Mouse (Mus musculus) lung, postnatal 36 days (tissue): ENCODE data around the gene Ankrd55.

ENCODE experiments used
- DNase-seq: peaks from one replicate; pipeline ENCODE4 v3.0.0; 2022; ENCODE audit warnings: mixed read lengths

Gene Ankrd55

DNA sequence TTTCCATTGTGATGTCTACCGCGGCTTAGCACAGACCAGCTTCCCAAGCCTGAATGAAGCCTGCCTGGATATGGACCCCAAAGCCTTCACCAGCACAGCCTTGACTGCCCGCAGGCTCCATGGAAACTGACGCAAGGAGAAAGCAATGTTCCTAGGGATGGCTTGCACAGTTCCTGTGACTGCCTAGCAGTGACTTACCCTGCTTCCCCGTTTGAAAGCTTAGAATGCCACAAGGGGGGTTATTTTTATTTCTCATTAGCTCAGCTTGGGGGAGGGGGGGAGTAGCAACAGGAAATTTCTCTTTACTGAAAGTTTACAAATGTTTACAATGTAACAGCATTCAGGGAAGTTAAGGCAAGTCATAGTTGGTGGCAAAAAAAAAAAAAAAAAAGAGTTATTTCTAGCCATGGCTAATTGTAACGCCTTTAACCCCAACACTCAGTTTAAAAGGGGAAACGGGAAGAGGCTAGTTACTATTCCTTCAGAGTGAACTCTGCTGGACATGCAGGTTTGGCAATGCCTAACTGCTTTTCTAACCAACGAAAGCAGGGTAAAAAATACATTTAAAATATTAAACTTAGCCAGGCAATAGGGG, 56.1 kb downstream of the Ankrd55 start:
- DNase-seq: peak; percentile 41

DNA sequence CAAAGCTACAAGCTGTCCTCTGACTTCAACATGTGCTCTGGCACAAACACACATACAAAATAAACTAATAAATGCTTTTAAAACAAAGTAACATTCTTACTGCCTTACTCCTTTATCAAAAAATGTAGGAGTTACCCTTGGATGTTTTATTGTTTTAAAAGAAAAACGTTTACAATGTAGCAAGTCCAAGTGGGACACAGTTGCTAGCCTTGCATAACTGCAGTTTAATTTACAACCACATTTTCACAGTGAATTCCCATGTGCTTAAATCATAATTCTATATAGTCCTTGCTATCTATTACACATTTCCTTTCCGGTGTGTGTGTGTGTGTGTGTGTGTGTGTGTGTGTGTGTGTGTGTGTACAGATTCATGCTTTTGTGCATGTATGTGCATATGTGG, 57.3 kb downstream of the Ankrd55 start:
- DNase-seq: no peak

- no peak for DNase-seq
Measured at GRCm38 (mm10) chr13:112346031-112346430, 57.8 kb downstream of the Ankrd55 start.

DNA sequence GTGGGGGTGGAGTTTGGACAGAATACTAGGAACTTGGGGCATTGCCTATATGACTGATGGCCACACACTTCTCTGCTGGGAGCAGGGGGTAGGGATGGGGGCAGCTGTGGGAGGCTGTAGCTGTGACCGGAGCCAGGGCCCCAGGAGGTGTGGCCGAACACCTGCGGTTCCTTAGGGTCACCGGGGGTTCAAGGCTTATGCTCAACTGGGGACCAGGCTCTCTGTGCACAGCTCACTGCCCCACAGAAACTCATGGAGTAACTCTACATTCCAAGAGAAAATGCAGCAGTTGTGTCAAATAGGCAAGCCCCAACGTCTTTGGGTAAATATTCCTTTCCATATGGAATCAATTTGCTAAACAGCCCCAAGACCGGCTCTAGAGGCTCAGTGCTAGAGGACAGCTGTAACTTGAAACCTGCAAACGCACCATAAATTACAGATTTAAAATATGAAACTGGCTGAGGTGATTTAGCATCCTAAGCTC, 58.5 kb downstream of the Ankrd55 start:
- no peak for DNase-seq

DNA sequence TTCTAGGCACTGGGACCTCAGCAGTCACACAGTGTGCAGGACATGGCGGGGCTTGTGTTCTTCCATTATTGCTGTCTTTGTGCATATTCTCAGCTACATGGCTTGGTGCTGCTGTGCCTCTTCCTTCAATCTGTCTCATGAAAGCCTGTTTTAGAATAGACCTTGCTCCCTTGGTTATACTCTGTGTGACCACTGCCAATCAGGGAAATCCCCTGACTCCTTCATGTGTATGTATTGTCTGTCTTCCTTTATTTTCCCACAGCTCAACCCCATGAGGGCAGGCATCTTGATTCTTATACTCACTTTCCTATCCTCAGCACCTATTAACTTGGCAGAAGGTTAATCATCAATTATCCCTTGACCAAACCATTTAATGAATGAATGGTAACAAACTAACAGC, 60.0 kb downstream of the Ankrd55 start:
- DNase-seq: no peak

DNA sequence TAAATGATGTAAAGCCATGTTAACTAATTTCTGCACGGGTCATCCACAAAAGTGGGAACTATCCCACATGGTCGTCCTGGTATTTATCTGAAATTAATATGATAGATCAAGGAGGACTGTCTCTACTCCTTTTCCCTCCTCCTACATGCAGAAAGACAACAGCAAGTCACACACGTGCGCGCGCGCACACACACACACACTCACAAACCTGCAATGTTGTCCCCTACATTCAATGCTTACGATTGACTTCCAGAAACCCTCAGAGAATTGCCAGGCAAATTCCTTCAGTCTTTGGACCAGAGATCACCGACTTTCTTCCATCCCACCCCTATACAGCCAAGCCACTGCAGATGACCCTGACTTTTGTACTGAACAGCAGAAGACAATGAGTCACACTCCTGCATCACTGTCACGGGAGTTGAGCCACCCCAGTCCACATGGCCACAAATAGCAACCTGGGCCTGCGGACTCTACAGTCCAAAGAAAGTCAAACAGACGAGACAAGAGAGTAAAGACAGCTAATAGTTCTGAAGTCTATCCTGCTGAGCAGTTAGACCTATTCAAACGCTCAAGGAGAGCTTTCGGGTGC, 60.7 kb downstream of the Ankrd55 start:
- DNase-seq: no peak

- no peak for DNase-seq
Measured at GRCm38 (mm10) chr13:112349500-112349899, 61.2 kb downstream of the Ankrd55 start.

- no peak for DNase-seq
Measured at GRCm38 (mm10) chr13:112351943-112352342, 63.7 kb downstream of the Ankrd55 start.

GRCm38 (mm10) chr13:112354109-112354867, 66.0 kb downstream of the Ankrd55 start:
- DNase-seq: peak; percentile 34

DNA sequence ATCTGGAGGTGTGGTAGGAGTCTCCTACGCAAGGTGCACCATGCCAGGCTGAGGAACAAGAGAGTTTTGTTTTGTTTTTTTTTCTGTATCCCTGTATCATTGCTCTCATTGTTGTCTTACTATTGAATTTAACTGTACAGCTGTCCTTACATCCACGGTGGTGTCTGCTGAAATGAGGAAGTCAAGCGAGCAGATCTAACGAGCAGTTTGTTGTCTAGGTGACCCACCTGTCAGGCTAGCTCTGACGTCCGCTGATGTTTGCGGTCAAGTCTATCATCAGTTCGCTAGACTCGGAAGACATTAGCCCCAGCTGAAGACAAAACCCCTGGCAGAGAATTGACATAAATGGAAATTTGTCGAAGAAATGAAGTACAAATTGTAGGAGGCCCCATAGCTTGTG, 66.7 kb downstream of the Ankrd55 start:
- peak; percentile 38 for DNase-seq

- no peak for DNase-seq
Measured at GRCm38 (mm10) chr13:112355794-112356486, 67.7 kb downstream of the Ankrd55 start.

GRCm38 (mm10) chr13:112361575-112361974, 73.3 kb downstream of the Ankrd55 start:
- peak; percentile 51 for DNase-seq

DNA sequence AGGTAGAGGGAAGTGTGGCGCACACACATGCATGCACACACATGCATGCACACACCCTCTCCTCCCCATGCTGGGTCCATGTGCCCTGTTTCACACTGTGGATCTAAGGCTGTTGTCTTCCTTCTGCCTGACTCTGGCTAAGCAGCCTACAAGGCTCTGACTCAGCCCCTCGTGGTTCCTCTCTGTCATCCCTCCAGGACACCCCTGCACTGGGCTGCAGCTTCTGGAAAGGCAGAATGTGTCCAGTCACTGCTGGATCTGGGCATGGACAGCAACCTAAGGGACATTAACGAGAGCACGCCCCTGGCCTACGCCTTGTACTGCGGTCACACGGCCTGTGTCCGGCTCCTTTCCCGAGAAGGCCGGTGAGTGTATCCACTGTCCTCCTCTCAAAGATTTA, 75.0 kb downstream of the Ankrd55 start:
- peak; percentile 29 for DNase-seq

GRCm38 (mm10) chr13:112363746-112364145, 75.5 kb downstream of the Ankrd55 start:
- DNase-seq: no peak

DNA sequence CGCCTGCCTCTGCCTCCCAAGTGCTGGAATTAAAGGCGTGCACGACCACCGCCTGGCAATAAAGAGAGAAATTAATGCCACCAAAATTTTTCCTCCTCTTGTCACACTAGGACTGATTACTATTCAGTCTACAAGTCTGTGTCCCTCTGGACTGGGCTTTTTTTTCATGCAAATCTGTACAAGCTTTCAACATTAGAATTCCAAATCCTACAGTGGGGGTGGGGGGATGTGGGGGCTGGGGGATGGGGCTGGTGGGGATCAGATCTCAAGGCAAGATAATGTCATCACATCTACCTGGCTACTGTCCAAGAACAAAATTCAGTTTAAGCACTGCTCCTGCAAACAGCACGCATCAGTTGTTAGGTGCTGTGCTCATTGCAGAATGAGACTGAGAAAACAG, 76.4 kb downstream of the Ankrd55 start:
- no peak for DNase-seq

GRCm38 (mm10) chr13:112365303-112365702, 77.1 kb downstream of the Ankrd55 start:
- DNase-seq: no peak

DNA sequence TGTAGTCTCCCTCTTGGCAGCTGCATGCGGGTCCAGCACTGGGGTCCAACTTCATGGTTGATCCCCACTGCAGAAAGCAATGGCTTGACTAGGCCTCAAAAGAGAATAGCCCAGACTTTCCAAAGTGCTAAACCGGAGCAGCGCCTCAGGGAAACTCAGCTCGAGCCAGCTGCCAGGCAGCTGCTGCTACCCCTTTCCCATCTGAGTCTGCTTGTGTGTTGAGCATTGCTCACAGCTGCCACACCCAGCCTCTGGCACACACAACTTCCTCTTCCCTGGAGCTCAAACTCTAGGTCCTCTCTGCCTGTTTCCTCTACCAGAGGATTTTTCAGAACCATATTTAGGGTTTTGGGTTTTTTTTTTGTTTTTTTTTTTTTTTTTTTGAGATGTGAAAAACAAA, 77.5 kb downstream of the Ankrd55 start:
- peak; percentile 78 for DNase-seq

DNA sequence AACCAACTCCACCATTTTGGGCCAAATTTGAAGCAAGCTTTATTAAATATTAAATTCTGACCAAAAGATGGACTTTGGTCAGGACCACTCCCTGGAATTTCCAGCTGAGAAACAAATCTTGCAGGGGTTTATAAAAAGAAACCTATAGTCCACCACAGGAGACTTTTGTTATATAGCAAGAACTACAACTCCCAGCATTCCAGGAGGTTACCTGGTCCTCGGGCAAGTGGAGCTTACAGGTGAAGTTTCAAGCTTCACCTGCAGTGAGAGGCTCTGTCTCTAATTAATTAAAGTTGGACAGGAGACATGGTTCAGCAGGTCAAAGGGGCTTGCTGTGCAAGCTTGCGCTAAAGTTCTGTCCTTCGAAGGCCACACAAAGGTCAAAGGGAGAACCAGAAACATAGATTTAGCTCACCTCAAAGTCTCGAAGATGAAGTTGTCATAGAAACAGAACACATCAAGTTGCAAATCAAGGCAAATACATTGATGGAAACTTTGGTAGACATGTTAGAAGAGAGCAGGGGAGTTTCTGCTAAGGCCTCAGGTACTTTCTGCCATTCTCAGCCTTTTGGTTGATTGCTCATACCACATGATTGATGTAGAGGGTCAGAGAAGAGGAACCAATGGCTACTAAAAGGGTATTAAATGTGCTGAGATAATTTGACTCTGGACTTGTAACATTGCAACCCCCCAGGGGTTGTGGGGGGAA, 78.2 kb downstream of the Ankrd55 start:
- DNase-seq: no peak

DNA sequence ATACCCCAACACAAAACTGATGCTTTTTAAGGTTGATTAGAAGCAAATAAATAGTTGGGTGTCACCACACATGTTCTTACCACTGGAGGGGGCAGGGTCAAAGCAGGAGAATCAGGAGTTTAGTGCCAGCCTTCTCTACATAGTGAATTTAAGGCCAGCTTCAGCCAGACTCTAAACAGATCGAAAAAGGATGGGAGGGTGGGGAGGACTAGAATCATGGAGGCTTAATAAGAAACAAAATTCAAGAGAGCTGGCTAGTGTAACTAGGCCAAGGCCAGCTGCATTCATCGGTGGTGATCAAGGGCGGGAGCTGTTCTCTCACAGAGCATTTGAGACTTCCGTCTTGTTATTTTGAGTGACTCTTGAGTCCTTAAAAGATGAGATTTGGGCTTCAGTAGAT, 83.5 kb downstream of the Ankrd55 start:
- DNase-seq: no peak

DNA sequence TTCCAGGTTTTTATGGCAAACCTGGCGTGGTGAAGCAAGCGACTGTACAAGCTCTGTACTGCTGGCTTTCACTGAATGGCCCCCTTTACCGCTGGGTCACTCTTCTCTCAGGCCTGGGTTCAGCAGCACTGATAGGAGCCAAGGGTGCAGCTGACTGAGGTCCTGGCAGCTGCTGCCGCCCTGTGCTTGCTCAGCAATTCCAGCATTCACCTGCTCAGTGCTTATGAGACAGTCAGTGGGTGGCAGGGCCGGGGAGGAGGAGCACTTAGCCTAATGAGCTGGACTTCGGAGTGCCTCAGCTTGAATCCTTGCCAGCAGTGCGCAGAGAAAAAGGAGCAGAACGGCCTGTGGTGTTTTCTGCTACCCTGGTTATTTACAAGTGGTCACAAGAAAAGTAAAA, 87.5 kb downstream of the Ankrd55 start:
- peak; percentile 58 for DNase-seq

- no peak for DNase-seq
Measured at GRCm38 (mm10) chr13:112378782-112379305, 90.6 kb downstream of the Ankrd55 start.

DNA sequence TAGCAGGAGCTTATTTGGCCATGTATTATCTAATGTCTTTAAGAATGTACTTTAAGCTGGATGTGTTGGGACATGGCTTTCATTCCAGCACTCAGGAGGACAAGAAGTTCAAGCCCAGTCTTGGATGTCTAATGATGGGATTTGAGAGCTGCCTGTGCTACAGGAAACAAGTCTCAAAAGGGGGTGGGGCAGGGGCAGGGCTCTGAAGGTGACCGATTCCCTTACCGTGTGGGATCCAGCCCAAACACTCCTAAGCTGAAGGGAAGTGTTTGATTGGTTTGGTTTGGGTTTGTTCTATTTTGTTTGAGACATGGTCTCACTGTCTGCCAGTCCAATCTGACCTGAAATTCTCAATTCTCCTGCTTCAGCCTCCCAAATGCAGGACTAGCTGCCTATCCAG, 93.2 kb downstream of the Ankrd55 start:
- no peak for DNase-seq

GRCm38 (mm10) chr13:112382457-112382856, 94.2 kb downstream of the Ankrd55 start:
- DNase-seq: no peak
